Mouse (Mus musculus) gastrocnemius, adult 18-20 months (tissue): ENCODE data around the gene Tcf12. TPM values are rescaled to one million over a fixed set of nuclear protein-coding genes. Genes with fewer than 3 reads are reported as not detected.

Source experiments
- DNase-seq: peaks from one replicate; pipeline ENCODE4 v3.0.0; 2021; ENCODE audit warnings: low spot score
- total RNA-seq, 2 experiments: library from RNA; stranded (reverse); gene quantifications; 2 replicates each; pipeline ENCODE4 v1.2.3; 2021

The Tcf12 gene
- total RNA-seq, 2 experiments from 2014 or later: 22.4 to 29.2 TPM

DNA sequence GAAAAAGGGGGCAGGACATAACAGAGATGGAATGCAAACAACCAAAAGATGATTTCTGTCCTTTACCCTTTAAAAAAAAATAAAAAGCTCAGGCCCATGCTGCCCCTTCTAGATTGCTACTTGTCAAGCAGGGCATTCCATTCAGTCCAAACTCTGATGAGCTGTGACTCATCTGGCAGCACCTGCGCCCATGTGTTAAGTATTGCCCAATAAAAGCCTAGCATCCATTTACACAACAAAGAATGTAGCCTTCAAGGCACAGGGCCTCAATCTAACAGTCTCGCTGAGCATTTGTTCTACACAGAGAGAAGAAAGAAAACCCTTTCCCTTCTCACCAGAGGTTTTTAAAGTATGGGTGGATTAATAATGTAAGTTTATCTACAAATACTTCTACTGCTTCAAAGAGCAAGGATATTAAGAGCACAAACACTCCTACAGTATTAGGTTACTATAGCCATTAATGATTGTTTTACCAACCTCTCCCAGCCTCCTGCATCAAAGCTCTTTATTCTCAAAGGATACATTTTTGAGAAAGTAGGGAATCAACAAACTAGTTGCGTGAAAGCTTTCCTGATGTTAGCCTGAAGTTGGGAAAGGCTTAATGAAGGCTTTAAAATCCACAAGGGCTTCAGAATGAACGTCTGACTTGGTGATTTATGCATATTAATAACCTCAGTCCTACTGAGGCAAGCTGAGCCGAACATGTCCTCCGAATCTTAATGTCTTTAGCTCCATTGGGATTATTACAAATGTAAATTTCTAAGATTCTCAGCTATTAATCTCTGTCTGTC is 195.6 kb downstream of the Tcf12 start:
- DNase-seq: peak; percentile 22

- DNase-seq: no peak
Measured at GRCm38 (mm10) chr9:71906522-71906921, 205.1 kb downstream of the Tcf12 start.

GRCm38 (mm10) chr9:71898852-71899251 is 212.8 kb downstream of the Tcf12 start:
- no peak for DNase-seq

DNA sequence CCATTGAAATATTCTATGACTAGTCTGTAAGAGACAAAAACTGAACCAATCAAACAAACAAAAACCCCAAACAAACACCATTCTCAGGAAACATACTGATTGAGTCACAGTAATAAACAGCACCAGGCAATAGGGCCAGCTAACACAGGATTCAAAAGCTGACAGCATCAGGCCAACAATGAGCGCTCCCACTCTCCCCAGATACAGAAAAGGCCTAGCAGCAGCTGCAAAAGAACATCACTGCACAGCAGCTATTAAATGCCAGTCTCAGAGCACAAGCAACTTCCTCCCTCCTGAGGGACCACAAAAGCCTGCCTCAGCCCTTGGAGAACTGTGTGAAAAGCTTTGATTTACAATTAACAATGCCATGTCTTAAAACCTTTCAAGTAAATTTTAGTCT is 214.3 kb downstream of the Tcf12 start:
- no peak for DNase-seq

DNA sequence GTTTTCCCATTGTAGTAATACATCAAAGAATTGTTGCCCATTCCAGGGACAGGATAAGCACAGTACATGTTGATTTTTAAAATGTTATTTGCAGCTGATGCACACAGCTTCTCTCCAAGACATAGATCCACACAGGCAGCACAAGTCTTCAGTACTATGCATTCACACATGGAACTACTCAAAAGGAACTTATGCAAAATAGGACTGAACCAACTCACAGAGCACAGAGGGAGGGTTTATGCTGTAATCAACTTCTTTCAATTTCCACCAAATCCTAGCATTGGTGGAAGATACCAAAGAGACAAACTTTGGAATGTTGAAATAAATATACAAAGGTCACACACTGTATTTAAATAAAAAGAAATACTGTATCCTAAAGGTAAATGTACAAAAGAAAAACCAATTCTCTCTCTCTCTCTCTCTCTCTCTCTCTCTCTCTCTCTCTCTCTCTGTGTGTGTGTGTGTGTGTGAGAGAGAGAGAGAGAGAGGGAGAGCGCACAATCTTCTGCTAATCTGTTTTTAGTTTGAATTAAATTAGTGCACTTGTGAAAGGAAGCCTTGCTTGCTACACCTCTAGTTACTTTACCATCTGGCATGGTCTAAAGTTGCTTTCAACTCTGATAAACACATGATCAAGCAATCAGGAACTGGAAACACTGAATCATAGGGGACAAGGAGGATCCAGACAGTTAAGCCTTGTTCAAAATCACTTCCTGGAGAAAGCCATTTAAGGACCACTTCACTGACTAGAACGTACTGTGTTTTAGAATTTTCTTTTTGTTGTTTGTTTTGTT is 215.5 kb downstream of the Tcf12 start:
- DNase-seq: peak; percentile 47

- DNase-seq: peak; percentile 12
Measured at GRCm38 (mm10) chr9:71895291-71895690, 216.4 kb downstream of the Tcf12 start.

DNA sequence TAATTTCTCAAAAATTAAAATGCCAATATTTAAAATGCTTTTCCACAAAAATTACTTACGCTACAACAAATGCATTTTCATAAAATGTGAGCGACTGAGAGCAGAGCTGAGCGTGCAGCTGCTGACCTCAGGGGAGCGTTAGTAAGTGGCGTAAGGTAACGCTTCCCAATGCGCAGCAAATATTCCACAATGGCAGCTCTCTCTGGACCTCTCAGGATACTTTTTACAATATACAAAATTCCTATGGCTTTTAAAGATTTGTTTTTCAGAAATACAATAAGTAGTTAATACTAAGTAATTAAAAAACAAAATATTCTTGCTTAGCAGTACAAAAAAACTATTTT is 216.8 kb downstream of the Tcf12 start:
- DNase-seq: no peak

GRCm38 (mm10) chr9:71894246-71894942 is 217.3 kb downstream of the Tcf12 start:
- DNase-seq: no peak

- DNase-seq: peak; percentile 28
Measured at GRCm38 (mm10) chr9:71888450-71888849, 223.2 kb downstream of the Tcf12 start.

GRCm38 (mm10) chr9:71880629-71881028 is 231.0 kb downstream of the Tcf12 start:
- no peak for DNase-seq

- no peak for DNase-seq
Measured at GRCm38 (mm10) chr9:71879972-71880371, 231.7 kb downstream of the Tcf12 start.

GRCm38 (mm10) chr9:71879415-71879814 is 232.3 kb downstream of the Tcf12 start:
- no peak for DNase-seq

DNA sequence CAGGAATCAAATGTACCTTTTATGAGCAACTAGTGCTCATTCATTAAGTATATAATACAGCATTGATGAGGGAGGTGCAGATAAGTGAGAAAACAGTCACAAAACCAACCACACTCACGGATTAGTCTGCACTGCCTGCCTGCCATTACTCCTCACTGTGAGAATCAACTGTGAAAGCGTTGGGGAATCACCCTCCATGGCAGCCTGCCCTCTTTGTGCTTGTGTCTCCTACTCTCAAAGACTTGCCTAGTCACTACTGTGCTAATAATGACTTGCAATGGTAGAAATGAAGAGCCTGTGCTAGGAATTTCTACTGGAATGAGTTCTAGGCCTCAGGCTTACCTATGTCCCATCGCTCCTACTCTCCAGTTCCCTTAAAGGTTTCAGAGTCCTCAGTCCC is 233.8 kb downstream of the Tcf12 start:
- no peak for DNase-seq

DNA sequence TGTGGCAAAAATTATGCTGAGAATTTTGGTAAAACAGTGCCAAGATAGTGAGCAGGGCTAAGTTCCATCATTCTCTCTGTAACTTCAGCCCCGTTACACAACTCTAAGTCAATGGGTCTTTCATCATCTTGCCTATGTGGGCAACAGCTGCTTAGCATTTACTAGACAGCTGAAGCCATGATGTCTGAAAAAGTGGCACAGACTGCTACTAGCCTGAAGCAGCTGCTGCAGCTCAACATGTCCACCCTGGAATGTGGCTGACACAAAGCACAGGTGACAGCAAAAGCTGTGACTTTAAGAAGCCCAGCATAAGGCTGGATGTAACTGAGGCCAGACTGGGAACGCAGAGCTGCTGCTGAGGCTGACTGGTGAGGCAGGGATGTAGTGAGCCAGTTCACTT is 236.9 kb downstream of the Tcf12 start:
- no peak for DNase-seq

- DNase-seq: no peak
Measured at GRCm38 (mm10) chr9:71874035-71874572, 237.6 kb downstream of the Tcf12 start.

GRCm38 (mm10) chr9:71863338-71863737 is 248.3 kb downstream of the Tcf12 start:
- no peak for DNase-seq

- no peak for DNase-seq
Measured at GRCm38 (mm10) chr9:71861629-71862028, 250.0 kb downstream of the Tcf12 start.

- no peak for DNase-seq
Measured at GRCm38 (mm10) chr9:71857926-71858325, 253.7 kb downstream of the Tcf12 start.

DNA sequence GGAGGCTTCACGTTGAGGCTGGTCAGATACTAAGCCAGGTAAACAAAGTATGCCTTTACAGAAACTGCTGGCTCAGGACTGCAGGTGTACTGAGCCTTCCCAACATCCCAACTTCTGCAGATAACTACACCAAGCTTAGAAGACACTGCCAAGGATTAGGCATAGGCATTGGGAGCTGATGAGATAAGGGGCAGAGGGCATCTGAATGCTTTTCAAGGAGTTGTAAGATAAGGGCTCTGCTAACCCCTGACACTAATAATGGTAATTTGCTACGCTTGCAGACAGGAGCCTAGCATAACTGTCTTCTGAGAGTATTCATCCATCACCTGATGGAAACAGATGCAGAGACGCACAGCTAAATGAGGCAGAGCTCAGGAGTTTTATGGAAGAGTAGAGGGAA is 257.8 kb downstream of the Tcf12 start:
- no peak for DNase-seq

DNA sequence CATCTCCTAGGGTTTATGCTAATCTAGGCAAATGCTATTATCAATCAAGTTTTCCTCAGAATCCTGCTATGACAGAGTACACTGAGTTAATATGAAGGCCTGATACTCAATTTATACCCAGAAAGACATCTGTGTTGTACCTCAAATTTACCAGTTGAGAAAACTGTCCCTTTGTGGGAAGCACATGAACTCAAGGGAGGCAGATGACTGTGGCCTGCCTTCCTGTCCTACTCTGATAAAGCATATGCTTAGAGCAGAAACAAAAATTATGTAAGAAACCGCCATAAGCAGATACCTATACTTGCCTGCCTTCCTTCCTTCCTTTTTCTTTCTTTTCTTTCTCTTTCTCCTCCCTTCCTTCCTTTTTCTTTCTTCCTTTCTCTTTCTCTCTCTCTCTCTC is 261.4 kb downstream of the Tcf12 start:
- DNase-seq: no peak

GRCm38 (mm10) chr9:71848392-71848791 is 263.3 kb downstream of the Tcf12 start:
- DNase-seq: no peak

- no peak for DNase-seq
Measured at GRCm38 (mm10) chr9:71847921-71848320, 263.8 kb downstream of the Tcf12 start.
